In genomic region chr6:115555485-115555884, GRCm38 (mm10) we compare ENCODE assay signal across 12 mouse cellular contexts. TPM values are rescaled to one million over a fixed set of nuclear protein-coding genes. Genes with fewer than 3 reads are reported as not detected.
DNase-seq lines count a peak whose midpoint lies in the region; ATAC-seq and TF ChIP-seq lines count a peak whose summit lies in the region.
"Had no signal": no experiment of that assay in that cellular context is flagged by ENCODE, and none has a peak within 500 bp of the region (broad histone marks: within the 10 kb centered on the region; RNA-seq: fewer than 3 reads in every experiment).

No protein-coding gene starts in this region.

- DNase-seq in heart, adult 2 months, result no peak
- no peak for DNase-seq in heart, adult 18-20 months
- DNase-seq in lung, adult 2 months, result no peak
- DNase-seq in lung, postnatal 36 days, result no peak
- peak; percentile 81 for DNase-seq in NIH3T3 (ENCODE audit: low read depth)
- no peak for DNase-seq in thymus, adult 18-20 months
- DNase-seq: adrenal gland, adult 2 months had no signal

- no peak for TF ChIP-seq EP300 in heart, adult 2 months (IDR thresholded peaks at IDR 0.05; ENCODE audit: insufficient read depth, low read depth, low read length)

- no peaks in the 10 kb centered on the region for H3K27me3 ChIP-seq in heart, adult 2 months (ENCODE audit: control insufficient read depth, insufficient read depth, low read length)

- TF ChIP-seq POLR2A in heart, adult 2 months (IDR thresholded peaks at IDR 0.05; ENCODE audit: insufficient read depth, low read depth, low read length), result no peak
- no peak for TF ChIP-seq POLR2A in lung, adult 2 months (IDR thresholded peaks at IDR 0.05; ENCODE audit: borderline replicate concordance, extremely low read depth, low read depth, low read length)

- peak; percentile 53 for TF ChIP-seq CTCF in heart, adult 2 months (IDR thresholded peaks at IDR 0.05)
- 0 out of 2 replicates have a peak, but pooled peaks have one; percentile 11 for TF ChIP-seq CTCF in lung, adult 2 months (IDR thresholded peaks at IDR 0.05; ENCODE audit: insufficient read depth, low read length)

- 0 out of 2 replicates have a peak, but pooled peaks cover 1% of the 10 kb centered on the region for H3K4me1 ChIP-seq in heart, adult 2 months (ENCODE audit: control insufficient read depth, insufficient read depth, low read length)
- H3K4me1 ChIP-seq in lung, adult 2 months (ENCODE audit: control insufficient read depth, insufficient read depth, low read length), result no peaks in the 10 kb centered on the region

- no peak overlapping the region for H3K9ac ChIP-seq in heart, adult 2 months (ENCODE audit: low read depth, low read length)

- 40% methylated on average over 5 of the region's 5 CpGs for WGBS in heart, adult 2 months
- 57% methylated on average over 5 of the region's 5 CpGs for WGBS in lung, adult 2 months

- no peak overlapping the region for H3K27ac ChIP-seq in heart, adult 2 months

- intact Hi-C loops in heart, adult 2 months (cut with DNase I), result no loop called here

- no peaks in the 10 kb centered on the region for H3K79me2 ChIP-seq in heart, adult 2 months (replicated peaks; ENCODE audit: control insufficient read depth, insufficient read depth, low read length)

- no peaks in the 10 kb centered on the region for H3K36me3 ChIP-seq in heart, adult 2 months (ENCODE audit: control insufficient read depth, insufficient read depth, low read length)

- ATAC-seq in granulocyte monocyte progenitor cell, adult 5-6 weeks (replicated peaks; ENCODE audit: poor library complexity, severe bottlenecking), result peak; percentile 42; the same call in 1 of the 2 replicates
- ATAC-seq: hindbrain, embryonic 16.5 days had no signal

- no peak overlapping the region for H3K4me3 ChIP-seq in heart, adult 2 months
- H3K4me3 ChIP-seq in lung, adult 2 months (replicated peaks; ENCODE audit: extremely low read depth, low read depth, low read length), result no peak overlapping the region

RNA-seq across cellular contexts. Expression of gene Tsen2, which starts 11.0 kb away (rescaled TPM):
- total RNA-seq in heart, adult 2 months (2021), result 1 to 10 TPM; 6.1 to 7.2 TPM
- polyA plus RNA-seq in heart, adult 2 months (2012; rRNA removed), result 3.9 and 4.3 TPM in 2 replicates
- 1 to 10 TPM; 6.0 to 7.4 TPM for total RNA-seq in heart, adult 18-20 months (2021)
- 2.3 and 4.2 TPM in 2 replicates for polyA plus RNA-seq in lung, adult 2 months (2012; rRNA removed)
- 9.4 and 16.0 TPM in 2 replicates for total RNA-seq in granulocyte monocyte progenitor cell, adult 5-6 weeks (2014; fragmentation: Nextera tagmentation)
- total RNA-seq in granulocyte monocyte progenitor cell, adult 5-6 weeks (2017), result 23.1 and 24.3 TPM in 2 replicates

RNA-seq across cellular contexts. Expression of gene Mkrn2os, which starts 36.9 kb away (rescaled TPM):
- total RNA-seq in heart, adult 2 months (2021), result under 1 TPM; 0.55 to 0.84 TPM
- 1.9 and 2.3 TPM in 2 replicates for polyA plus RNA-seq in heart, adult 2 months (2012; rRNA removed)
- under 1 TPM; 0.39 to 0.40 TPM for total RNA-seq in heart, adult 18-20 months (2021)
- 0.40 TPM in 1 of 2 replicates, not detected in the other for polyA plus RNA-seq in lung, adult 2 months (2012; rRNA removed)
- not detected in 2 replicates for total RNA-seq in granulocyte monocyte progenitor cell, adult 5-6 weeks (2014; fragmentation: Nextera tagmentation)
- not detected in 2 replicates for total RNA-seq in granulocyte monocyte progenitor cell, adult 5-6 weeks (2017)
- total RNA-seq: adrenal gland, adult 2 months; common myeloid progenitor, adult 5-6 weeks; left cerebral cortex, postnatal 25 days; monocyte, adult 5-6 weeks had no signal

RNA-seq across cellular contexts. Expression of gene Mkrn2, which starts 46.2 kb away (rescaled TPM):
- 10 to 100 TPM; 36.4 to 45.2 TPM for total RNA-seq in heart, adult 2 months (2021)
- 105 and 119 TPM in 2 replicates for polyA plus RNA-seq in heart, adult 2 months (2012; rRNA removed)
- total RNA-seq in heart, adult 18-20 months (2021), result 10 to 100 TPM; 36.7 to 41.0 TPM
- polyA plus RNA-seq in lung, adult 2 months (2012; rRNA removed), result 57.2 and 68.1 TPM in 2 replicates
- total RNA-seq in granulocyte monocyte progenitor cell, adult 5-6 weeks (2014; fragmentation: Nextera tagmentation), result 17.5 and 20.1 TPM in 2 replicates
- 18.8 and 32.8 TPM in 2 replicates for total RNA-seq in granulocyte monocyte progenitor cell, adult 5-6 weeks (2017)
